Mouse (Mus musculus) C2C12 (cell line): ENCODE data around the gene Inpp5a.

Source experiments
- CTCF ChIP-seq: IDR thresholded peaks from one replicate; pipeline ENCODE4 v1.5.1; 2011; ENCODE audit not compliant: control insufficient read depth, insufficient read depth, insufficient read length
- FOSL1 ChIP-seq: IDR thresholded peaks from one replicate; pipeline ENCODE4 v1.8.0; 2011; ENCODE audit warnings: mild to moderate bottlenecking, low read length; ENCODE audit not compliant: poor library complexity, insufficient read depth, severe bottlenecking
- MAX ChIP-seq: IDR thresholded peaks from one replicate; pipeline ENCODE4 v1.6.1; 2011; ENCODE audit warnings: mild to moderate bottlenecking, control low read depth
- MYOD1 ChIP-seq: IDR thresholded peaks from one replicate; pipeline ENCODE4 v1.6.1; 2011; ENCODE audit warnings: low read depth; ENCODE audit not compliant: control insufficient read depth, insufficient read length
- USF1 ChIP-seq: IDR thresholded peaks from one replicate; pipeline ENCODE4 v1.6.1; 2011; ENCODE audit warnings: low read depth, mild to moderate bottlenecking, control low read depth, moderate library complexity

GRCm38 (mm10) chr7:139413400-139413799 lies 24.5 kb downstream of the Inpp5a start:
- no peak for TF ChIP-seq CTCF
- no peak for TF ChIP-seq USF1
- no peak for TF ChIP-seq MAX
- TF ChIP-seq MYOD1, result no peak
- no peak for TF ChIP-seq FOSL1
